Mouse (Mus musculus) embryonic facial prominence, embryonic 14.5 days (tissue): ENCODE results near the gene Ptprc. TPM values are rescaled to one million over a fixed set of nuclear protein-coding genes. Genes with fewer than 3 reads are reported as not detected.
A peak's percentile ranks its signal among the peaks of the same experiment; 100 is the strongest.

Experiments
- ATAC-seq: fragments of 200-750 bp; cut with Nextera tagmentation; 2 replicates; pipeline ENCODE4 v1.8.0; 2017; ENCODE audit warnings: low read depth, moderate number of reproducible peaks, moderate TSS enrichment
- DNase-seq: peaks from one replicate; pipeline ENCODE4 v3.0.0-alpha.2; 2015; ENCODE audit warnings: low spot score
- H3K27ac ChIP-seq: fragments of 300-500 bp; sonication (generic); replicated peaks from 2 replicates; pipeline ENCODE4 v1.5.1; 2014; ENCODE audit warnings: low read depth, mild to moderate bottlenecking, low read length, moderate library complexity
- H3K27me3 ChIP-seq: fragments of 300-500 bp; sonication (generic); replicated peaks from 2 replicates; pipeline ENCODE4 v1.6.1; 2014; ENCODE audit warnings: low read length; ENCODE audit not compliant: control insufficient read depth, insufficient read depth
- H3K36me3 ChIP-seq: fragments of 300-500 bp; sonication (generic); 2 replicates; pipeline ENCODE4 v1.6.1; 2014; ENCODE audit warnings: low read length, mixed read lengths; ENCODE audit not compliant: control insufficient read depth, insufficient read depth
- H3K4me1 ChIP-seq: fragments of 300-500 bp; sonication (generic); 2 replicates; pipeline ENCODE4 v1.6.1; 2014; ENCODE audit warnings: antibody characterized with exemption, low read length; ENCODE audit not compliant: control insufficient read depth, insufficient read depth
- H3K4me2 ChIP-seq: fragments of 300-500 bp; sonication (generic); 2 replicates; pipeline ENCODE4 v1.6.1; 2014; ENCODE audit warnings: low read depth, mild to moderate bottlenecking, low read length, moderate library complexity, mixed read lengths
- H3K4me3 ChIP-seq: fragments of 300-500 bp; sonication (generic); 2 replicates; pipeline ENCODE4 v1.5.1; 2014; ENCODE audit warnings: low read depth, mild to moderate bottlenecking, low read length
- H3K9ac ChIP-seq: fragments of 300-500 bp; sonication (generic); 2 replicates; pipeline ENCODE4 v1.6.1; 2014; ENCODE audit warnings: low read depth, mild to moderate bottlenecking, low read length, moderate library complexity, mixed read lengths
- H3K9me3 ChIP-seq: fragments of 300-500 bp; sonication (generic); 2 replicates; pipeline ENCODE4 v1.6.1; 2016; ENCODE audit warnings: low read length; ENCODE audit not compliant: control insufficient read depth
- WGBS: fragments of 180-500 bp; shearing (Covaris S2); extraction: QIAGEN DNeasy Blood & Tissue Kit; methylation state at CpG from one replicate; pipeline ENCODE4 v1.1.7; 2014; 5-methylcytosine and 5-hydroxymethylcytosine counted together
- polyA plus RNA-seq: library from polyadenylated mRNA; unstranded; fragments of >200 nt; fragmentation: Nextera tagmentation; extraction: Ambion mirVana; gene quantifications from 2 replicates; pipeline ENCODE4 v1.2.1, GENCODE M21; 2014

Gene Ptprc
- polyA plus RNA-seq: 3.5 and 4.0 TPM in 2 replicates

GRCm38 (mm10) chr1:138175494-138175893, at the start of gene Ptprc:
TSS of gene Ptprc (minus strand) at chr1:138175708.
- DNase-seq (no peak), ATAC-seq (no peak)
- Histone ChIP-seq H3K4me2 (no peak within 1 kb of the TSS), H3K36me3 (no peaks in the 10 kb centered on the region), H3K9me3 (no peaks in the 10 kb centered on the region), H3K9ac (no peak within 1 kb of the TSS), H3K27me3 (no peaks in the 10 kb centered on the region), H3K27ac (no peak within 1 kb of the TSS), H3K4me1 (no peaks in the 10 kb centered on the region), H3K4me3 (no peak within 1 kb of the TSS)
- WGBS: 79% methylated on average over 4 of the region's 4 CpGs

GRCm38 (mm10) chr1:138214736-138215458, 39.4 kb upstream of the Ptprc start:
- H3K4me3 ChIP-seq: no peak overlapping the region
- no peak overlapping the region for H3K4me2 ChIP-seq
- no peaks in the 10 kb centered on the region for H3K9me3 ChIP-seq
- no peaks in the 10 kb centered on the region for H3K36me3 ChIP-seq
- H3K4me1 ChIP-seq: no peaks in the 10 kb centered on the region
- no peak for ATAC-seq
- no peaks in the 10 kb centered on the region for H3K27me3 ChIP-seq
- H3K9ac ChIP-seq: no peak overlapping the region
- WGBS: 61% methylated on average over 3 of the region's 3 CpGs
- no peak overlapping the region for H3K27ac ChIP-seq
- DNase-seq: no peak

- H3K4me1 ChIP-seq: no peaks in the 10 kb centered on the region
- no peaks in the 10 kb centered on the region for H3K9me3 ChIP-seq
- H3K27me3 ChIP-seq: no peaks in the 10 kb centered on the region
- DNase-seq (no peak), ATAC-seq (no peak)
- WGBS: 71% methylated on average over 2 of the region's 3 CpGs
- no peak overlapping the region for H3K4me3 ChIP-seq
- H3K9ac ChIP-seq: no peak overlapping the region
- no peak overlapping the region for H3K4me2 ChIP-seq
- no peak overlapping the region for H3K27ac ChIP-seq
- no peaks in the 10 kb centered on the region for H3K36me3 ChIP-seq
These were observed 35.0 kb upstream of the Ptprc start for GRCm38 (mm10) chr1:138210387-138211024.

- H3K27ac ChIP-seq: no peak overlapping the region
- ATAC-seq (no peak), DNase-seq (no peak)
- H3K36me3 ChIP-seq: no peaks in the 10 kb centered on the region
- H3K27me3 ChIP-seq: no peaks in the 10 kb centered on the region
- 89% methylated on average over 3 of the region's 3 CpGs for WGBS
- no peak overlapping the region for H3K4me3 ChIP-seq
- H3K9me3 ChIP-seq: no peaks in the 10 kb centered on the region
- H3K4me1 ChIP-seq: no peaks in the 10 kb centered on the region
- no peak overlapping the region for H3K4me2 ChIP-seq
- no peak overlapping the region for H3K9ac ChIP-seq
These were observed 34.2 kb upstream of the Ptprc start for GRCm38 (mm10) chr1:138209751-138210150.

- Histone ChIP-seq H3K4me2 (no peak overlapping the region), H3K9me3 (no peaks in the 10 kb centered on the region), H3K27me3 (no peaks in the 10 kb centered on the region), H3K36me3 (no peaks in the 10 kb centered on the region), H3K27ac (no peak overlapping the region), H3K9ac (no peak overlapping the region), H3K4me1 (no peaks in the 10 kb centered on the region), H3K4me3 (no peak overlapping the region)
- DNase-seq (no peak), ATAC-seq (no peak)
- 58% methylated on average over 7 of the region's 7 CpGs for WGBS
These were observed 30.5 kb upstream of the Ptprc start for GRCm38 (mm10) chr1:138206041-138206440.

GRCm38 (mm10) chr1:138191689-138192508, 16.4 kb upstream of the Ptprc start:
- Histone ChIP-seq H3K27me3 (no peaks in the 10 kb centered on the region), H3K9me3 (no peaks in the 10 kb centered on the region), H3K4me3 (no peak overlapping the region), H3K36me3 (no peaks in the 10 kb centered on the region), H3K4me2 (no peak overlapping the region), H3K4me1 (0 out of 2 replicates have a peak, but pooled peaks cover 4% of the 10 kb centered on the region), H3K9ac (no peak overlapping the region), H3K27ac (no peak overlapping the region)
- 60% methylated on average over 8 of the region's 8 CpGs for WGBS
- ATAC-seq: peak; percentile 44; the same call in 1 of the 2 replicates
- peak; percentile 46 for DNase-seq

- H3K4me3 ChIP-seq: no peak overlapping the region
- H3K4me2 ChIP-seq: no peak overlapping the region
- ATAC-seq (no peak), DNase-seq (no peak)
- H3K36me3 ChIP-seq: no peaks in the 10 kb centered on the region
- H3K27me3 ChIP-seq: no peaks in the 10 kb centered on the region
- 82% methylated on average over 4 of the region's 4 CpGs for WGBS
- no peak overlapping the region for H3K9ac ChIP-seq
- H3K27ac ChIP-seq: no peak overlapping the region
- no peaks in the 10 kb centered on the region for H3K9me3 ChIP-seq
- H3K4me1 ChIP-seq: 0 out of 2 replicates have a peak, but pooled peaks cover 4% of the 10 kb centered on the region
These were observed 12.6 kb upstream of the Ptprc start for GRCm38 (mm10) chr1:138188131-138188530.

DNA sequence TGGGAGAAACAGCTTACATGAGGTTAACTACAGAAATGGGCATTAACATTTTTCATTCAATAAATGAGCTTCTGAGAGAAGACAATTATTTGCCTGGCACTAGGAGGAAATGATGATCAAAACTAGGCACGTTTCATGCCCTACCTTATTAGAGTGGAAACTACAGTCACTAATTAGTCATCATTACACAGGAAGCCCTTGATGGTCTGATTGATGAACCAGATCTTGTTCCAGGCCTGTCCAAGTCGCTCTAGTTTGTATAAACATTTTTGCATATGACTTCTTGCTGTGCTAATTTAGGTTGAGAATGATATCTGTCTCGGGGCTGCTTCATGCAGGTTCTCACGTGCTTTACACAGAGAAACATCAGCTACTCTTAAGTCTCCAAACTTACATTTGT, 10.4 kb upstream of the Ptprc start:
- H3K4me3 ChIP-seq: no peak overlapping the region
- H3K4me1 ChIP-seq: no peaks in the 10 kb centered on the region
- H3K9me3 ChIP-seq: no peaks in the 10 kb centered on the region
- no peaks in the 10 kb centered on the region for H3K36me3 ChIP-seq
- H3K9ac ChIP-seq: no peak overlapping the region
- H3K27ac ChIP-seq: no peak overlapping the region
- H3K4me2 ChIP-seq: no peak overlapping the region
- 62% methylated on average over 4 of the region's 4 CpGs for WGBS
- no peak for DNase-seq
- no peaks in the 10 kb centered on the region for H3K27me3 ChIP-seq
- no peak for ATAC-seq
